Mouse (Mus musculus): ENCODE data around the gene Mdga1. TPM values are rescaled to one million over a fixed set of nuclear protein-coding genes. Genes with fewer than 3 reads are reported as not detected.

Gene Mdga1
- total and polyA plus RNA-seq, 3 experiments: 0.05 TPM; not detected in 1

GRCm38 (mm10) chr17:29954316-29954715, 15.6 kb downstream of the Mdga1 start:
- no peaks in the 10 kb centered on the region for H3K36me3 ChIP-seq (replicated peaks)
- ATAC-seq (ENCODE audit: extremely low read depth, insufficient number of reproducible peaks, low FRiP score, poor library complexity, severe bottlenecking): no peak
- TF ChIP-seq POLR2AphosphoS5 (IDR thresholded peaks at IDR 0.05; ENCODE audit: insufficient replicate concordance, low read depth, low read length) (no peak), TAL1 (conservative IDR thresholded peaks at IDR 0.05; ENCODE audit: low read depth, low read length) (no peak), GATA1 (IDR thresholded peaks at IDR 0.05; ENCODE audit: borderline replicate concordance, low read length) (no peak), CTCF (IDR thresholded peaks at IDR 0.05; ENCODE audit: low read depth, low read length) (no peak)

GRCm38 (mm10) chr17:29951100-29951499, 18.8 kb downstream of the Mdga1 start:
- ATAC-seq (ENCODE audit: extremely low read depth, insufficient number of reproducible peaks, low FRiP score, poor library complexity, severe bottlenecking) (no peak), DNase-seq (ENCODE audit: low spot score) (no peak)
- no peaks in the 10 kb centered on the region for H3K9me3 ChIP-seq (replicated peaks)
- no peaks in the 10 kb centered on the region for H3K4me1 ChIP-seq (ENCODE audit: insufficient read depth, low read depth, low read length)
- no peak overlapping the region for H3K4me3 ChIP-seq (ENCODE audit: low read depth, low read length)
- peaks cover 30% of the 10 kb centered on the region for H3K27me3 ChIP-seq (ENCODE audit: insufficient read depth, low read length)
- no peak for TF ChIP-seq GATA2 (IDR thresholded peaks at IDR 0.05; ENCODE audit: borderline replicate concordance, low read depth, low read length)
- no peaks in the 10 kb centered on the region for H3K36me3 ChIP-seq (replicated peaks)

More at GRCm38 (mm10) chr17:29954316-29954715, 15.6 kb downstream of the Mdga1 start:
- Histone ChIP-seq H3K9me3 (replicated peaks) (no peaks in the 10 kb centered on the region), H3K27me3 (ENCODE audit: insufficient read depth, low read length) (peaks cover 18% of the 10 kb centered on the region), H3K4me3 (ENCODE audit: low read depth, low read length) (no peak overlapping the region), H3K4me1 (ENCODE audit: insufficient read depth, low read depth, low read length) (no peaks in the 10 kb centered on the region)
- DNase-seq (ENCODE audit: low spot score): no peak

- DNase-seq (ENCODE audit: low spot score): no peak
- Histone ChIP-seq H3K27me3 (ENCODE audit: insufficient read depth, low read length) (peaks cover 28% of the 10 kb centered on the region), H3K36me3 (replicated peaks) (no peaks in the 10 kb centered on the region), H3K4me1 (ENCODE audit: insufficient read depth, low read depth, low read length) (no peaks in the 10 kb centered on the region), H3K9me3 (replicated peaks) (no peaks in the 10 kb centered on the region), H3K4me3 (ENCODE audit: low read depth, low read length) (no peak overlapping the region)
- ATAC-seq (ENCODE audit: extremely low read depth, insufficient number of reproducible peaks, low FRiP score, poor library complexity, severe bottlenecking): no peak
- TF ChIP-seq TAL1 (conservative IDR thresholded peaks at IDR 0.05; ENCODE audit: low read depth, low read length) (no peak), POLR2AphosphoS5 (IDR thresholded peaks at IDR 0.05; ENCODE audit: insufficient replicate concordance, low read depth, low read length) (no peak), GATA1 (IDR thresholded peaks at IDR 0.05; ENCODE audit: borderline replicate concordance, low read length) (no peak), CTCF (IDR thresholded peaks at IDR 0.05; ENCODE audit: low read depth, low read length) (no peak), GATA2 (IDR thresholded peaks at IDR 0.05; ENCODE audit: borderline replicate concordance, low read depth, low read length) (no peak)
Measured at GRCm38 (mm10) chr17:29950574-29950973, 19.3 kb downstream of the Mdga1 start.

- DNase-seq (ENCODE audit: low spot score) (no peak), ATAC-seq (ENCODE audit: extremely low read depth, insufficient number of reproducible peaks, low FRiP score, poor library complexity, severe bottlenecking) (no peak)
- H3K9me3 ChIP-seq (replicated peaks): no peaks in the 10 kb centered on the region
- TF ChIP-seq TAL1 (conservative IDR thresholded peaks at IDR 0.05; ENCODE audit: low read depth, low read length): no peak
- no peak for TF ChIP-seq GATA2 (IDR thresholded peaks at IDR 0.05; ENCODE audit: borderline replicate concordance, low read depth, low read length)
- no peak for TF ChIP-seq CTCF (IDR thresholded peaks at IDR 0.05; ENCODE audit: low read depth, low read length)
- TF ChIP-seq POLR2AphosphoS5 (IDR thresholded peaks at IDR 0.05; ENCODE audit: insufficient replicate concordance, low read depth, low read length): no peak
- no peak for TF ChIP-seq GATA1 (IDR thresholded peaks at IDR 0.05; ENCODE audit: borderline replicate concordance, low read length)
- no peaks in the 10 kb centered on the region for H3K36me3 ChIP-seq (replicated peaks)
- no peaks in the 10 kb centered on the region for H3K4me1 ChIP-seq (ENCODE audit: insufficient read depth, low read depth, low read length)
- no peak overlapping the region for H3K4me3 ChIP-seq (ENCODE audit: low read depth, low read length)
- peaks cover 29% of the 10 kb centered on the region for H3K27me3 ChIP-seq (ENCODE audit: insufficient read depth, low read length)
Measured at GRCm38 (mm10) chr17:29947271-29947714, 22.6 kb downstream of the Mdga1 start.

- peaks cover 29% of the 10 kb centered on the region for H3K27me3 ChIP-seq (ENCODE audit: insufficient read depth, low read length)
Measured at GRCm38 (mm10) chr17:29944376-29944775, 25.5 kb downstream of the Mdga1 start.

GRCm38 (mm10) chr17:29939011-29939410, 30.9 kb downstream of the Mdga1 start:
- no peaks in the 10 kb centered on the region for H3K36me3 ChIP-seq (replicated peaks)
- H3K4me1 ChIP-seq (ENCODE audit: insufficient read depth, low read depth, low read length): no peaks in the 10 kb centered on the region
- ATAC-seq (ENCODE audit: extremely low read depth, insufficient number of reproducible peaks, low FRiP score, poor library complexity, severe bottlenecking) (no peak), DNase-seq (ENCODE audit: low spot score) (no peak)
- TF ChIP-seq CTCF (IDR thresholded peaks at IDR 0.05; ENCODE audit: low read depth, low read length): no peak
- no peak overlapping the region for H3K4me3 ChIP-seq (ENCODE audit: low read depth, low read length)
- no peaks in the 10 kb centered on the region for H3K9me3 ChIP-seq (replicated peaks)
- H3K27me3 ChIP-seq (ENCODE audit: insufficient read depth, low read length): peaks cover 27% of the 10 kb centered on the region

More at GRCm38 (mm10) chr17:29944376-29944775, 25.5 kb downstream of the Mdga1 start:
- Histone ChIP-seq H3K4me3 (ENCODE audit: low read depth, low read length) (no peak overlapping the region), H3K9me3 (replicated peaks) (no peaks in the 10 kb centered on the region), H3K4me1 (ENCODE audit: insufficient read depth, low read depth, low read length) (no peaks in the 10 kb centered on the region), H3K36me3 (replicated peaks) (no peaks in the 10 kb centered on the region)
- ATAC-seq (ENCODE audit: extremely low read depth, insufficient number of reproducible peaks, low FRiP score, poor library complexity, severe bottlenecking) (no peak), DNase-seq (ENCODE audit: low spot score) (no peak)
- TF ChIP-seq GATA1 (IDR thresholded peaks at IDR 0.05; ENCODE audit: borderline replicate concordance, low read length): no peak
- TF ChIP-seq POLR2AphosphoS5 (IDR thresholded peaks at IDR 0.05; ENCODE audit: insufficient replicate concordance, low read depth, low read length): no peak
- no peak for TF ChIP-seq TAL1 (conservative IDR thresholded peaks at IDR 0.05; ENCODE audit: low read depth, low read length)

GRCm38 (mm10) chr17:29937350-29937781, 32.5 kb downstream of the Mdga1 start:
- Histone ChIP-seq H3K36me3 (replicated peaks) (no peaks in the 10 kb centered on the region), H3K4me1 (ENCODE audit: insufficient read depth, low read depth, low read length) (no peaks in the 10 kb centered on the region), H3K9me3 (replicated peaks) (no peaks in the 10 kb centered on the region), H3K4me3 (ENCODE audit: low read depth, low read length) (no peak overlapping the region), H3K27me3 (ENCODE audit: insufficient read depth, low read length) (peaks cover 22% of the 10 kb centered on the region)
- TF ChIP-seq CTCF (IDR thresholded peaks at IDR 0.05; ENCODE audit: low read depth, low read length): no peak
- DNase-seq (ENCODE audit: low spot score) (no peak), ATAC-seq (ENCODE audit: extremely low read depth, insufficient number of reproducible peaks, low FRiP score, poor library complexity, severe bottlenecking) (no peak)
